ENCODE assay signal across 15 mouse cellular contexts in the genomic region with DNA sequence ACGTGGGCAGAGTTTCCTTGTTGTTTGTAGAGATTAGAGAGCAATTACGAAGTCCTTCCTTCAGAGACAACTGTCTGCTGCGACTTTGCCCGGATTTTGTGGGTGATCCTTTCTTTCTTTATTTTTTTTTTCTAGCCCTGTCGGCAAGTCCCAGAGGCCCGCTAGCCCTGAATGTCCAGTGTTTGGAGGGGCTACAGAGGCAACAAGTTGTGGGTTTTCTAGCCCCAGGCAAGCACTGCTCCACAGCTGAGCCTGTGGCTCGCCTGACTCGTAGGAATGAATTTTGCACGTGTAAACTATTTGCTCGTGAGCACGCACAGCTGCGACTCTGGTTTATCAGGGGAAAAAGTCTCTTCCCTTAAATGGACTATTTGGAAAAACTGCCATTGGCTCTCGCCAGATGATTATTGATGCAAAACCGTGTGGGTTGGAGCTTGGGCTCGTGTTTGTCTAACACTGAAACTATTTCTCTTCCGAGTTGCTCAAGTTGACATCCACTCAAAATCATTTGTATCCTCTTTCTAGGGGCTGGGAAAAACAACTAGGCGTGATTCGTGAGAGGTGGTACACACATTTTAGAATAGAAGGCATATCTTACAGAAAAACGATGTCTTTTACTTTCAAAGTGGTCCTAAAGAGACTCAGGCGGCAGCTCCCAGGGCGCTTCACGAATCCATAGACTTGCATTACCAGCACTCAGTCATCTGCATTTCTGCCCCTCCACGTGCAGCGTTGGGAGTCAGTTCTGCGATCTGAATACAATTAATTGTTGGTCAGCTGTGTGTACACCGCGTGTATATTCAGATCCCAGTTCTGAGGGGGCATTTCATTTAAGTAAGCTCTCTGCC. TPM values are rescaled to one million over a fixed set of nuclear protein-coding genes. Genes with fewer than 3 reads are reported as not detected.
DNase-seq lines count a peak whose midpoint lies in the region; ATAC-seq lines count a peak whose summit lies in the region.
"Had no signal": no experiment of that assay in that cellular context is flagged by ENCODE, and none has a peak within 500 bp of the region (broad histone marks: within the 10 kb centered on the region; RNA-seq: fewer than 3 reads in every experiment).

No protein-coding gene starts in this region.

- H3K4me1 ChIP-seq in forebrain, embryonic 16.5 days (replicated peaks; ENCODE audit: control insufficient read depth, insufficient read depth, low read length), result no peaks in the 10 kb centered on the region
- H3K4me1 ChIP-seq in midbrain, embryonic 12.5 days, result 0 out of 2 replicates have a peak, but pooled peaks cover 4% of the 10 kb centered on the region
- H3K4me1 ChIP-seq: heart, embryonic 15.5 days had no signal

- H3K4me3 ChIP-seq in forebrain, embryonic 16.5 days (replicated peaks; ENCODE audit: low read length), result peak overlapping the region; percentile 28
- H3K4me3 ChIP-seq in midbrain, embryonic 12.5 days, result peak overlapping the region; percentile 36
- H3K4me3 ChIP-seq: heart, embryonic 15.5 days had no signal

- peaks cover 73% of the 10 kb centered on the region for H3K27me3 ChIP-seq in forebrain, embryonic 16.5 days (replicated peaks; ENCODE audit: control insufficient read depth, insufficient read depth, low read length)
- H3K27me3 ChIP-seq in midbrain, embryonic 12.5 days, result peaks cover 75% of the 10 kb centered on the region

- peak; percentile 52 for DNase-seq in embryo, embryonic 10 days (ENCODE audit: low spot score)
- no peak for DNase-seq in embryo, embryonic 9.5 days (ENCODE audit: extremely low spot score)
- no peak for DNase-seq in urinary bladder, postnatal 4 days (ENCODE audit: low spot score in 2 of 2)
- no peak for DNase-seq in testis, postnatal 14 days (ENCODE audit: low spot score)
- DNase-seq: adrenal gland, postnatal 25 days; kidney, adult 8-10 months; lung, postnatal 36 days; thymus, postnatal 14 days had no signal

- H3K27ac ChIP-seq in forebrain, embryonic 16.5 days (ENCODE audit: low read length), result peak overlapping the region; percentile 47
- H3K27ac ChIP-seq in midbrain, embryonic 12.5 days (replicated peaks), result peak overlapping the region; percentile 79
- H3K27ac ChIP-seq: heart, embryonic 15.5 days had no signal

- H3K9me3 ChIP-seq in forebrain, embryonic 16.5 days (ENCODE audit: control insufficient read depth, low read length), result no peaks in the 10 kb centered on the region
- 0 out of 2 replicates have a peak, but pooled peaks cover 3% of the 10 kb centered on the region for H3K9me3 ChIP-seq in midbrain, embryonic 12.5 days
- H3K9me3 ChIP-seq: heart, embryonic 15.5 days had no signal

- peak overlapping the region; percentile 35 for H3K4me2 ChIP-seq in forebrain, embryonic 16.5 days (ENCODE audit: low read length)
- peak overlapping the region; percentile 43 for H3K4me2 ChIP-seq in midbrain, embryonic 12.5 days (replicated peaks)
- H3K4me2 ChIP-seq: heart, embryonic 15.5 days; liver, embryonic 11.5 days had no signal

- no peak for ATAC-seq in forebrain, embryonic 16.5 days
- ATAC-seq in midbrain, embryonic 12.5 days (ENCODE audit: low FRiP score, low read depth), result no peak
- ATAC-seq in CD4-positive, CD25-positive, alpha-beta regulatory T cell, adult 4 months, result no peak
- ATAC-seq in activated CD4-positive, CD25-positive, alpha-beta regulatory T cell, adult 4 months, result no peak

- peak overlapping the region; percentile 22; the same call in 1 of the 2 replicates for H3K9ac ChIP-seq in forebrain, embryonic 16.5 days (replicated peaks; ENCODE audit: low read depth, low read length)
- H3K9ac ChIP-seq in midbrain, embryonic 12.5 days (replicated peaks), result peak overlapping the region; percentile 45
- H3K9ac ChIP-seq: heart, embryonic 15.5 days had no signal

- no peaks in the 10 kb centered on the region for H3K36me3 ChIP-seq in forebrain, embryonic 16.5 days (ENCODE audit: control insufficient read depth, insufficient read depth)
- no peaks in the 10 kb centered on the region for H3K36me3 ChIP-seq in midbrain, embryonic 12.5 days
- H3K36me3 ChIP-seq: heart, embryonic 15.5 days had no signal

- under 1% methylated on average over 27 of the region's 27 CpGs for WGBS in forebrain, embryonic 16.5 days
- under 1% methylated on average over 27 of the region's 27 CpGs for WGBS in midbrain, embryonic 12.5 days

RNA-seq across cellular contexts. Expression of gene Zic1, which starts 39.5 kb away (rescaled TPM):
- 4.5 and 8.0 TPM in 2 replicates for polyA plus RNA-seq in forebrain, embryonic 16.5 days (2015; fragmentation: Nextera tagmentation; extraction: Ambion mirVana)
- polyA plus RNA-seq in midbrain, embryonic 12.5 days (2016; fragmentation: Nextera tagmentation; extraction: Ambion mirVana), result 11.9 and 17.2 TPM in 2 replicates
- not detected for polyA plus RNA-seq in CD4-positive, CD25-positive, alpha-beta regulatory T cell, adult 4 months (2017; shearing (Covaris generic))
- polyA plus RNA-seq in activated CD4-positive, CD25-positive, alpha-beta regulatory T cell, adult 4 months (2017; shearing (Covaris generic)), result not detected
- polyA plus RNA-seq: spleen, adult 2 months had no signal

RNA-seq across cellular contexts. Expression of gene Zic4, which starts 42.9 kb away (rescaled TPM):
- 28.3 and 47.6 TPM in 2 replicates for polyA plus RNA-seq in forebrain, embryonic 16.5 days (2015; fragmentation: Nextera tagmentation; extraction: Ambion mirVana)
- polyA plus RNA-seq in midbrain, embryonic 12.5 days (2016; fragmentation: Nextera tagmentation; extraction: Ambion mirVana), result 44.6 and 76.9 TPM in 2 replicates
- polyA plus RNA-seq in CD4-positive, CD25-positive, alpha-beta regulatory T cell, adult 4 months (2017; shearing (Covaris generic)), result under 1 TPM in 1 of 2 experiments, not detected in 1; 0.24 TPM
- not detected for polyA plus RNA-seq in activated CD4-positive, CD25-positive, alpha-beta regulatory T cell, adult 4 months (2017; shearing (Covaris generic))
- polyA plus RNA-seq: heart, embryonic 15.5 days; liver, embryonic 11.5 days; spleen, adult 2 months had no signal

Comparison
In these comparisons a context has a peak if more than half of its experiments do, and no peak if none do; other contexts are left out.
1. RNA of gene Zic4, which starts 42.9 kb away (polyA plus RNA-seq): 28.3 to 47.6 TPM in forebrain, embryonic 16.5 days and 44.6 to 76.9 TPM in midbrain, embryonic 12.5 days; 0.24 TPM in CD4-positive, CD25-positive, alpha-beta regulatory T cell, adult 4 months and not detected in activated CD4-positive, CD25-positive, alpha-beta regulatory T cell, adult 4 months; every median in the first group is over 10 times any median in the second.